Mouse (Mus musculus) MEL (cell line): Measurements from ENCODE around the gene Srxn1. TPM values are rescaled to one million over a fixed set of nuclear protein-coding genes. Genes with fewer than 3 reads are reported as not detected.

ENCODE experiments used
- DNase-seq: peaks from one replicate; pipeline ENCODE4 v3.0.0; 2011; ENCODE audit warnings: low read depth, low spot score
- H3K27ac ChIP-seq: 2 replicates; pipeline ENCODE4 v1.5.1; 2012; ENCODE audit warnings: low read depth, mild to moderate bottlenecking, control low read depth, low read length, moderate library complexity; ENCODE audit not compliant: control insufficient read depth
- H3K27me3 ChIP-seq, 2 experiments: fragments of 150-350 bp in 1 of 2; sonication (generic) in 1 of 2; 2 replicates each; pipeline ENCODE4 v1.6.1; 2012; ENCODE audit warnings: low read length in 2 of 2, mild to moderate bottlenecking in 2 of 2, improper control_type of control experiment in 1 of 2, moderate library complexity in 1 of 2; ENCODE audit not compliant: insufficient read depth in 2 of 2, control insufficient read depth in 1 of 2
- H3K36me3 ChIP-seq, 2 experiments: 2 replicates each; pipeline ENCODE4 v1.6.1; 2012 to 2014; ENCODE audit warnings: low read length in 2 of 2, improper control_type of control experiment in 1 of 2, inconsistent platforms in 1 of 2, mild to moderate bottlenecking in 1 of 2; ENCODE audit not compliant: insufficient read depth in 2 of 2, control insufficient read depth in 1 of 2
- H3K4me1 ChIP-seq, 2 experiments: fragments of 150-350 bp in 1 of 2; sonication (generic) in 1 of 2; 2 replicates each; pipeline ENCODE4 v1.6.1; 2012; ENCODE audit warnings: low read length in 2 of 2, improper control_type of control experiment in 1 of 2, mild to moderate bottlenecking in 1 of 2; ENCODE audit not compliant: insufficient read depth in 2 of 2, control insufficient read depth in 1 of 2
- H3K4me3 ChIP-seq, 2 experiments: fragments of 150-350 bp in 1 of 2; sonication (generic) in 1 of 2; 2 replicates each; pipeline ENCODE4 v1.5.1; 2012; ENCODE audit warnings: low read depth in 2 of 2, low read length in 2 of 2, mild to moderate bottlenecking in 2 of 2, moderate library complexity in 2 of 2, control low read depth in 1 of 2, improper control_type of control experiment in 1 of 2; ENCODE audit not compliant: control insufficient read depth in 1 of 2, insufficient read depth in 1 of 2
- H3K79me2 ChIP-seq: 2 replicates; pipeline ENCODE4 v1.6.1; 2012; ENCODE audit warnings: mild to moderate bottlenecking, low read length, moderate library complexity; ENCODE audit not compliant: control insufficient read depth, poor library complexity, insufficient read depth
- H3K9ac ChIP-seq: 2 replicates; pipeline ENCODE4 v1.6.1; 2012; ENCODE audit warnings: low read depth, mild to moderate bottlenecking, control low read depth, low read length, moderate library complexity; ENCODE audit not compliant: control insufficient read depth, poor library complexity, severe bottlenecking
- H3K9me3 ChIP-seq: fragments of 150-350 bp; sonication (generic); replicated peaks from 2 replicates; pipeline ENCODE4 v1.6.1; 2012; ENCODE audit warnings: mild to moderate bottlenecking, low read length, improper control_type of control experiment, moderate library complexity; ENCODE audit not compliant: insufficient read depth
- CHD1 ChIP-seq: IDR thresholded peaks from 2 replicates; pipeline ENCODE4 v1.6.1; 2012; ENCODE audit warnings: low read depth, mild to moderate bottlenecking, inconsistent platforms, low read length, improper control_type of control experiment
- CHD2 ChIP-seq: IDR thresholded peaks from 2 replicates; pipeline ENCODE4 v1.6.1; 2011; ENCODE audit warnings: low read length, improper control_type of control experiment
- CTCF ChIP-seq, 3 experiments: IDR thresholded peaks in 2 of 3; conservative IDR thresholded peaks in 1 of 3; 2 replicates each; pipeline ENCODE4 v1.5.1; 2011 to 2012; ENCODE audit warnings: low read length in 3 of 3, low read depth in 2 of 3, mild to moderate bottlenecking in 2 of 3, improper control_type of control experiment in 1 of 3, inconsistent platforms in 1 of 3, mixed read lengths in 1 of 3, moderate library complexity in 1 of 3; ENCODE audit not compliant: control insufficient read depth in 1 of 3, insufficient read depth in 1 of 3, poor library complexity in 1 of 3, severe bottlenecking in 1 of 3
- E2F4 ChIP-seq: IDR thresholded peaks from 2 replicates; pipeline ENCODE4 v1.6.1; 2011; ENCODE audit warnings: low read depth, low read length, improper control_type of control experiment, borderline replicate concordance
- MAFK ChIP-seq: IDR thresholded peaks from 2 replicates; pipeline ENCODE4 v1.6.1; 2011; ENCODE audit warnings: low read depth, mild to moderate bottlenecking, low read length, improper control_type of control experiment, borderline replicate concordance
- MAX ChIP-seq: IDR thresholded peaks from 2 replicates; pipeline ENCODE4 v1.6.1; 2011; ENCODE audit warnings: low read length, improper control_type of control experiment
- MEF2A ChIP-seq: IDR thresholded peaks from 2 replicates; pipeline ENCODE4 v1.6.1; 2014; ENCODE audit warnings: low read depth, mild to moderate bottlenecking, inconsistent platforms, low read length, improper control_type of control experiment; ENCODE audit not compliant: poor library complexity, insufficient replicate concordance, severe bottlenecking; ENCODE audit errors: extremely low read depth
- POLR2A ChIP-seq, 2 experiments: IDR thresholded peaks; 2 replicates each; pipeline ENCODE4 v1.6.1; 2011 to 2012; ENCODE audit warnings: low read length in 2 of 2, mild to moderate bottlenecking in 2 of 2, control low read depth in 1 of 2, improper control_type of control experiment in 1 of 2, low read depth in 1 of 2, moderate library complexity in 1 of 2; ENCODE audit not compliant: control insufficient read depth in 1 of 2, insufficient read depth in 1 of 2, poor library complexity in 1 of 2
- POLR2AphosphoS5 ChIP-seq: IDR thresholded peaks from 2 replicates; pipeline ENCODE4 v1.6.1; 2012; ENCODE audit warnings: low read depth, borderline replicate concordance, mild to moderate bottlenecking, inconsistent platforms, low read length, moderate library complexity, mixed read lengths
- polyA plus RNA-seq, 2 experiments: library from polyadenylated mRNA; stranded (reverse) in 1 of 2; unstranded in 1 of 2; fragments of >175 nt in 1 of 2; fragments of >200 nt in 1 of 2; gene quantifications; 2 replicates each; pipeline versions ENCODE4 v1.2.1 to v1.2.4; 2012; ENCODE audit warnings: low replicate concordance in 2 of 2, low read depth in 1 of 2; ENCODE audit not compliant: insufficient read length in 2 of 2, insufficient read depth in 1 of 2, missing spikeins in 1 of 2
- total RNA-seq: library from RNA; depleted of rRNA; stranded (reverse); fragments of 300-350 nt; gene quantifications from 2 replicates; pipeline ENCODE4 v1.2.3, GENCODE M21; 2012

Gene Srxn1
- total and polyA plus RNA-seq, 3 experiments: 31.3 to 48.6 TPM; not detected in 1

DNA sequence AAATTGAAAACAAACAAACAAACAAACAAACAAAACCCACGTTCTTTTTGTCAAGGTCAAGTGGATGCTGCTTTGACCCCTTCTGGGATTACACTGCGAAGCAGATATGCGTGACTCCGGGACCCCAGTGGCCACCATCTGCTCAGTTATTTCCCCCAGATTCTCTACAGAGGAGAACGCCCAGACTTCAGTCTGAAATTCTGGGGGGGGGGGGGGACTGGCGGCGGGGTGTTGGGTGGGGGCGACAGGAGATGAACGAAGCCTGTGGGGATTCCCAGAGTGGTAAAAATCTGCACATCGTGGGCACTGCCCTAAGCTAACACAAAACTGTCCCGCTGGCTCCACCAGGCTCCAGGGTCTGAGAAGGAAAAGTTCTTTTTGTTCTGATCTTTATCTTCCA is 37.3 kb downstream of the Srxn1 start:
- no peak for DNase-seq
- no peak overlapping the region for H3K9ac ChIP-seq
- no peaks in the 10 kb centered on the region for H3K4me1 ChIP-seq
- no peaks in the 10 kb centered on the region for H3K79me2 ChIP-seq
- no peak overlapping the region for H3K27ac ChIP-seq
- TF ChIP-seq CHD2 (no peak), E2F4 (no peak), CTCF (IDR thresholded peaks at IDR 0.05 in 2 of 3, conservative IDR thresholded peaks at IDR 0.05 in 1 of 3; ENCODE audit: control insufficient read depth in 1 of 3, insufficient read depth in 1 of 3, low read depth in 2 of 3, low read length in 3 of 3, poor library complexity in 1 of 3, severe bottlenecking in 1 of 3) (no peak), MAFK (no peak), MEF2A (no peak), MAX (no peak)
- H3K9me3 ChIP-seq: no peaks in the 10 kb centered on the region
- no peak overlapping the region for H3K4me3 ChIP-seq
- H3K27me3 ChIP-seq: no peaks in the 10 kb centered on the region
- H3K36me3 ChIP-seq: no peaks in the 10 kb centered on the region

GRCm38 (mm10) chr2:152143279-152144157 is 38.2 kb downstream of the Srxn1 start, which contains the start of gene Tcf15:
TSS of gene Tcf15 (plus strand) at chr2:152143561.
- Histone ChIP-seq H3K27me3 (no peaks in the 10 kb centered on the region), H3K79me2 (no peaks in the 10 kb centered on the region), H3K27ac (no peak within 1 kb of the TSS), H3K9me3 (no peaks in the 10 kb centered on the region), H3K4me3 (no peak within 1 kb of the TSS), H3K36me3 (no peaks in the 10 kb centered on the region), H3K9ac (no peak within 1 kb of the TSS), H3K4me1 (no peaks in the 10 kb centered on the region)
- no peak for TF ChIP-seq POLR2AphosphoS5
- DNase-seq: no peak

- Histone ChIP-seq H3K4me1 (no peaks in the 10 kb centered on the region), H3K4me3 (no peak overlapping the region), H3K9ac (no peak overlapping the region), H3K36me3 (no peaks in the 10 kb centered on the region), H3K79me2 (no peaks in the 10 kb centered on the region), H3K27me3 (no peaks in the 10 kb centered on the region), H3K27ac (no peak overlapping the region), H3K9me3 (no peaks in the 10 kb centered on the region)
- DNase-seq: no peak
- TF ChIP-seq POLR2A (IDR thresholded peaks at IDR 0.05; ENCODE audit: control insufficient read depth in 1 of 2, insufficient read depth in 1 of 2, low read depth in 1 of 2, low read length in 2 of 2, poor library complexity in 1 of 2) (0 out of 4 replicates have a peak, but pooled peaks of 1 of the 2 experiments have one; percentile 11), POLR2AphosphoS5 (no peak), CHD1 (no peak)
- TF ChIP-seq, all 39 proteins: peak for 1
Measured at GRCm38 (mm10) chr2:152144158-152144450, 38.8 kb downstream of the Srxn1 start.
